Mouse (Mus musculus): ENCODE measurements around the gene Emg1.

DNA sequence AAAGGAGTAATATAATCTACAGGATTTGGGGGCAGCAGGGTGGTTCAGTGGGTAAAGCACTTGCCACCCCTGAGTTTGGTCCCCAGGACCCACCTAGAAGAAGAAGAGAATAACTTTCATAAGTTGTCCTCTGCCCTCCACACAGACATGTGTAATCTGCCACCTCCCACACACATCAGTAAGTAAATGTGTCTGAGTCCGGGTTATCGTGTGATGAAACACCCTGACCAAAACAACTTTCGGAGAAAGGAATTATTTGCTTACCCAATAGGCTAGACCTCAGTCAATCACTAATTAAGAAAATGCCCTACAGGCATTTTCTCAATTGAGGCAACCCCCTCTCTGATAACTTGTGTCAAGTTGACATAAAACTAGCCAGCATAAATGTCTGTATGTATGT is 21.5 kb downstream of the Emg1 start:
- no peak for TF ChIP-seq CTCF (IDR thresholded peaks at IDR 0.05; ENCODE audit: low read depth)
- TF ChIP-seq EP300 (optimal IDR thresholded peaks at IDR 0.05): no peak
